Mouse (Mus musculus) skeletal muscle tissue, postnatal 0 days (tissue): ENCODE measurements around the gene Kazn. TPM values are rescaled to one million over a fixed set of nuclear protein-coding genes. Genes with fewer than 3 reads are reported as not detected.

Experiments used
- polyA plus RNA-seq: library from polyadenylated mRNA; unstranded; fragments of >200 nt; fragmentation: Nextera tagmentation; extraction: Ambion mirVana; gene quantifications from 2 replicates; pipeline ENCODE4 v1.2.1, GENCODE M21; 2015

Gene Kazn
- polyA plus RNA-seq, result 1.7 and 2.1 TPM in 2 replicates

DNA sequence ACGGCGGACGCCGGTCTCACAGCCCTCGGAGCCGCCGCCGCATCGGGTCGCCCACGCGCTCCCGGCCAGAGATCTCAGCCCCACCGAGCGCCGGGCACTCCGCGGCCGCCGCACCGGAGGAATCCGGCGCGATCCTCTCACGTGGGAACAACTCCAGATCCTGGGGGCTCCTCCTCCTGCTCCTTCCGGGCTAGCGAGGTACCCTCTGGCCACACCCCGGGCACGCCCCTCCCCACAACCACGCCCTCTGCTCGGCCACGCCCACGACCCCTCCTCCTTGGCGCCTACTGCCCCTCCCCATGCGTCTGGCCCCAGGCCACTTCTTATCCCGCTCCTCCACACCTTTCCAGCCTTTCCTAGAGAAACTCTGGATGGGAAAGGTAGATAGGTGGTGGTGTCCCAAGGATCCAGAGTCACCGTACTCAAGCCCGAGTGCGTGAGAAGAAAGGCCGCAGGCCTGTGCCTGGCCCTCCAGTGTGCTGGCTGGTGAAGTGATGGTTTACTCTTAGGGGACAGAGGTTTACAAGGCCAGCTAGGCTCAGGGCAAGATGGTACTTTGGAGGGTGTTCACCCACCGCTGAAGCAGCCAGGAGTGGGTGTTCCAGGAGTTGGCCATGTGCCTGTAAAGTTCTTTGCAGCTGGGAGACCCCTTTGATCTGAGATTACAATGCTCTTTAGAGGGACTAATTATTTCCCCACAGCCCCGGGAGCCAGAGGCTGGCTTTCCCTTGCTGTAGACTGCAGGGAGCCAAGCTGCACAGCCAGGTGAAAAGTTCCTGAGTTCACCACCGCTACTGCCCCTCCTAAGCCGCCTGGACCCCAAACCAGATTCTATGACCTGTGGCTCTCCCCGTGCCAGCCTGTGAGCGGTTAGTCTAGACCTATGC is at the start of gene Kazn:
Gene Kazn, minus strand, starts transcription at position 162 of the 887 bp plus-strand sequence.

DNA sequence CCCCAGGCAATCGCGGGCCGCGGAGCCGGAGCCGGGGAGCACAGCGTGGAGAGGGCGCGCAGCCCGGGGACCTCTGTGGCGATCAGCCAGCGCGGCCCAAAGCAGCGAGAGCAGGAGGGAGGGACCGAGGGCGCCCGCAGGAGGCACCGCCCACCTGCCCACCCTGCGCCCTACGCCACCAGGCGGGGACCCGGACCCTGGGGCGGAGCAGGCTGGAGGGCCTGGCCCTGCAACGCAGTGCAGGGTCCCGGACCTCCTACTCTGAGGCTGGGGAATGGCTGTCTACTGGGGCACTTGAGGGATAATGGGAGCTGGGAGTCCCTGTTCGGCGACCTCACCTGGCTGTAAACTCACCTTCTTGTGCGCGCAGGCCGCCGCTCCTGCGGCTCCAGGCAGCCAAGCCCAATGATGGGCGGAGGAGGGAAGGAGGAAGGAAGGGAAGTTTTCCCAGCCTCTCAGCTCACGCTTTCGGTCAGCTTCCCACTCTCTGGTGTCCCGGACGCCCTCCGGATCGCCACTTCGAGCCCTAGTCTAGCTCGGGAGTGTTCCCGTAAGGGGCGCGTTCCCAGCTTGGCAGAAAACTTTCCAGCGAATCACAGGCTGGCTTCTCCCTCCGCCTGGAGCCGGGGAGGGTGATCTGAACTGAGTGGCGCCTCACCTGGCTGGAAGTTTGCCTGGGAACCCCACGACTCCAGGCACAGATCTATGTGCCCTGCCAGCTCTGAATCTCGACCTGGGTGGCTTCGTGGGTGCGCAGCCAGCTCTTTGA is 154.9 kb downstream of the Kazn start, which contains the start of gene Tmem51:
Gene Tmem51, minus strand, starts transcription at position 174 of the 769 bp plus-strand sequence.

Other genes with a start within 250 kb of the Kazn start
- gene Fhad1, start 224.3 kb downstream of the Kazn start, polyA plus RNA-seq, result 7.6 and 7.7 TPM in 2 replicates
- 4.9 and 6.4 TPM in 2 replicates for gene Tmem51, start 155.1 kb downstream of the Kazn start, polyA plus RNA-seq